Mouse (Mus musculus) mouse embryonic stem cell (cell line): ENCODE data around the gene Gm37240.

Experiments used
- in situ Hi-C, 2 experiments: fragments of 300-500 bp; cut with MboI; formaldehyde crosslinking; loops; 1 replicate in 1 of 2; 3 replicates in 1 of 2; pipeline ENCODE4 v1.14.3; 2019 to 2020; ENCODE audit warnings: low sequenced_read_pairs in 2 of 2, low pct_unique_long_range_greater_than_20kb in 1 of 2, mixed read lengths in 1 of 2; ENCODE audit not compliant: unreplicated experiment in 1 of 2

Gm37240 gene

GRCm38 (mm10) chr3:85376541-85376940 is 510.8 kb downstream of the Gm37240 start:
- in situ Hi-C loops: no loop called here

- in situ Hi-C loops: no loop called here
Observed at GRCm38 (mm10) chr3:85373039-85373438, 514.3 kb downstream of the Gm37240 start.

GRCm38 (mm10) chr3:85369847-85370246 is 517.5 kb downstream of the Gm37240 start:
- in situ Hi-C loops: no loop called here

GRCm38 (mm10) chr3:85369157-85369556 is 518.2 kb downstream of the Gm37240 start:
- in situ Hi-C loops: no loop called here

- in situ Hi-C loops: no loop called here
Observed at GRCm38 (mm10) chr3:85368354-85369120, 518.8 kb downstream of the Gm37240 start.

- in situ Hi-C loops: no loop called here
Observed at GRCm38 (mm10) chr3:85364591-85365343, 522.6 kb downstream of the Gm37240 start.

- in situ Hi-C loops: no loop called here
Observed at GRCm38 (mm10) chr3:85362883-85363282, 524.4 kb downstream of the Gm37240 start.

GRCm38 (mm10) chr3:85356373-85356772 is 530.9 kb downstream of the Gm37240 start:
- in situ Hi-C loops: no loop called here

- in situ Hi-C loops: no loop called here
Observed at GRCm38 (mm10) chr3:85348021-85348420, 539.3 kb downstream of the Gm37240 start.

GRCm38 (mm10) chr3:85341103-85341860 is 546.0 kb downstream of the Gm37240 start:
- in situ Hi-C loops: no loop called here

- in situ Hi-C loops: no loop called here
Observed at GRCm38 (mm10) chr3:85340491-85340890, 546.8 kb downstream of the Gm37240 start.

- in situ Hi-C loops: no loop called here
Observed at GRCm38 (mm10) chr3:85339926-85340325, 547.4 kb downstream of the Gm37240 start.

- in situ Hi-C loops: no loop called here
Observed at GRCm38 (mm10) chr3:85339269-85339820, 548.0 kb downstream of the Gm37240 start.

- in situ Hi-C loops: no loop called here
Observed at GRCm38 (mm10) chr3:85338755-85339095, 548.6 kb downstream of the Gm37240 start.

- in situ Hi-C loops: no loop called here
Observed at GRCm38 (mm10) chr3:85337881-85338754, 549.2 kb downstream of the Gm37240 start.

- in situ Hi-C loops: no loop called here
Observed at GRCm38 (mm10) chr3:85335517-85335916, 551.8 kb downstream of the Gm37240 start.

- in situ Hi-C loops: no loop called here
Observed at GRCm38 (mm10) chr3:85332276-85332675, 555.0 kb downstream of the Gm37240 start.

GRCm38 (mm10) chr3:85318256-85318655 is 569.1 kb downstream of the Gm37240 start:
- in situ Hi-C loops: no loop called here
